Mouse (Mus musculus) right cerebral cortex, postnatal 36 days (tissue): ENCODE data around the gene Tmc8.

Experiments
- DNase-seq, 2 experiments: peaks; one replicate each; pipeline ENCODE4 v3.0.0; 2022; ENCODE audit warnings: low spot score in 2 of 2, mixed read lengths in 1 of 2

Gene Tmc8

GRCm38 (mm10) chr11:117781993-117782704 lies at the start of gene Tmc8, which contains the start of gene Tmc6:
TSS of gene Tmc8 (plus strand) at chr11:117782076.
TSS of gene Tmc6 (minus strand) at chr11:117782198.
- DNase-seq, result no peak

GRCm38 (mm10) chr11:117736037-117736689 lies 45.7 kb upstream of the Tmc8 start:
- no peak for DNase-seq

- no peak for DNase-seq
Measured at GRCm38 (mm10) chr11:117738123-117738522, 43.8 kb upstream of the Tmc8 start.

- no peak for DNase-seq
Measured at GRCm38 (mm10) chr11:117741128-117741527, 40.7 kb upstream of the Tmc8 start.

GRCm38 (mm10) chr11:117742243-117742642 lies 39.6 kb upstream of the Tmc8 start:
- DNase-seq, result no peak

GRCm38 (mm10) chr11:117742715-117743114 lies 39.2 kb upstream of the Tmc8 start:
- DNase-seq, result no peak

- no peak for DNase-seq
Measured at GRCm38 (mm10) chr11:117743454-117744030, 38.3 kb upstream of the Tmc8 start.

GRCm38 (mm10) chr11:117748628-117749027 lies 33.2 kb upstream of the Tmc8 start:
- DNase-seq, result no peak

- DNase-seq, result peak; percentile 79 to 80
Measured at GRCm38 (mm10) chr11:117749414-117749813, 32.5 kb upstream of the Tmc8 start.

- DNase-seq, result no peak
Measured at GRCm38 (mm10) chr11:117751544-117751943, 30.3 kb upstream of the Tmc8 start.

GRCm38 (mm10) chr11:117755891-117756290 lies 26.0 kb upstream of the Tmc8 start:
- no peak for DNase-seq

- DNase-seq, result no peak
Measured at GRCm38 (mm10) chr11:117759267-117759666, 22.6 kb upstream of the Tmc8 start.

GRCm38 (mm10) chr11:117760374-117761119 lies 21.3 kb upstream of the Tmc8 start:
- DNase-seq, result no peak

- DNase-seq, result no peak
Measured at GRCm38 (mm10) chr11:117761801-117762200, 20.1 kb upstream of the Tmc8 start.

GRCm38 (mm10) chr11:117762246-117762645 lies 19.6 kb upstream of the Tmc8 start:
- DNase-seq, result no peak

- no peak for DNase-seq
Measured at GRCm38 (mm10) chr11:117764319-117764718, 17.6 kb upstream of the Tmc8 start.

- no peak for DNase-seq
Measured at GRCm38 (mm10) chr11:117765361-117765760, 16.5 kb upstream of the Tmc8 start.

GRCm38 (mm10) chr11:117766275-117766674 lies 15.6 kb upstream of the Tmc8 start:
- DNase-seq, result peak in 1 of 2 experiments; percentile 50

- DNase-seq, result no peak
Measured at GRCm38 (mm10) chr11:117768725-117769682, 12.9 kb upstream of the Tmc8 start.

- DNase-seq, result no peak
Measured at GRCm38 (mm10) chr11:117769683-117770047, 12.2 kb upstream of the Tmc8 start.

- no peak for DNase-seq
Measured at GRCm38 (mm10) chr11:117770407-117770806, 11.5 kb upstream of the Tmc8 start.
